Mouse (Mus musculus) kidney, embryonic 16.5 days (tissue): Measurements from ENCODE around the gene Srgap1. TPM values are rescaled to one million over a fixed set of nuclear protein-coding genes. Genes with fewer than 3 reads are reported as not detected.

Experiments used
- ATAC-seq: fragments of 200-750 bp; cut with Nextera tagmentation; 2 replicates; pipeline ENCODE4 v1.8.0; 2017; ENCODE audit warnings: moderate TSS enrichment; ENCODE audit not compliant: low FRiP score, low TSS enrichment
- H3K27ac ChIP-seq: fragments of 300-500 bp; sonication (generic); 2 replicates; pipeline ENCODE4 v1.5.1; 2014; ENCODE audit warnings: low read length
- H3K27me3 ChIP-seq: fragments of 300-500 bp; sonication (generic); 2 replicates; pipeline ENCODE4 v1.6.1; 2014; ENCODE audit warnings: low read length, control low read depth, mixed read lengths; ENCODE audit not compliant: insufficient read depth
- H3K36me3 ChIP-seq: fragments of 300-500 bp; sonication (generic); 2 replicates; pipeline ENCODE4 v1.6.1; 2014; ENCODE audit warnings: low read length, control low read depth, mixed read lengths; ENCODE audit not compliant: insufficient read depth
- H3K4me1 ChIP-seq: fragments of 300-500 bp; sonication (generic); 2 replicates; pipeline ENCODE4 v1.6.1; 2014; ENCODE audit warnings: low read length, control low read depth, mixed read lengths; ENCODE audit not compliant: insufficient read depth
- H3K4me2 ChIP-seq: fragments of 300-500 bp; sonication (generic); replicated peaks from 2 replicates; pipeline ENCODE4 v1.6.1; 2014; ENCODE audit warnings: low read depth, low read length
- H3K4me3 ChIP-seq: fragments of 300-500 bp; sonication (generic); 2 replicates; pipeline ENCODE4 v1.5.1; 2014; ENCODE audit warnings: mild to moderate bottlenecking, low read length
- H3K9ac ChIP-seq: fragments of 300-500 bp; sonication (generic); replicated peaks from 2 replicates; pipeline ENCODE4 v1.6.1; 2014; ENCODE audit warnings: low read length
- H3K9me3 ChIP-seq: fragments of 300-500 bp; sonication (generic); 2 replicates; pipeline ENCODE4 v1.6.1; 2016; ENCODE audit warnings: low read length, control low read depth
- WGBS: fragments of 180-500 bp; shearing (Covaris S2); extraction: QIAGEN DNeasy Blood & Tissue Kit; methylation state at CpG from one replicate; pipeline ENCODE4 v1.1.7; 2014; 5-methylcytosine and 5-hydroxymethylcytosine counted together
- polyA plus RNA-seq: library from polyadenylated mRNA; unstranded; fragments of >200 nt; fragmentation: Nextera tagmentation; extraction: Ambion mirVana; gene quantifications from 2 replicates; pipeline ENCODE4 v1.2.1, GENCODE M21; 2015

Gene Srgap1
- polyA plus RNA-seq, 1 experiment from 2014 or later = 12.4 TPM

GRCm38 (mm10) chr10:122006151-122006550 is 41.0 kb downstream of the Srgap1 start:
- 67% methylated on average over 6 of the region's 6 CpGs for WGBS

GRCm38 (mm10) chr10:122005560-122005959 is 41.6 kb downstream of the Srgap1 start:
- WGBS = 29% methylated on average over 6 of the region's 6 CpGs
- Histone ChIP-seq H3K9me3 (no peaks in the 10 kb centered on the region), H3K4me3 (no peak overlapping the region), H3K9ac (no peak overlapping the region), H3K27ac (no peak overlapping the region), H3K36me3 (no peaks in the 10 kb centered on the region), H3K4me1 (peaks cover 31% of the 10 kb centered on the region), H3K4me2 (no peak overlapping the region), H3K27me3 (no peaks in the 10 kb centered on the region)
- no peak for ATAC-seq

More at GRCm38 (mm10) chr10:122006151-122006550, 41.0 kb downstream of the Srgap1 start:
- Histone ChIP-seq H3K36me3 (no peaks in the 10 kb centered on the region), H3K9me3 (no peaks in the 10 kb centered on the region), H3K4me2 (no peak overlapping the region), H3K4me3 (no peak overlapping the region), H3K4me1 (peaks cover 29% of the 10 kb centered on the region), H3K27me3 (no peaks in the 10 kb centered on the region), H3K9ac (no peak overlapping the region), H3K27ac (peak overlapping the region; percentile 27)
- no peak for ATAC-seq

- 49% methylated on average over 6 of the region's 6 CpGs for WGBS
- H3K4me1 ChIP-seq = peaks cover 23% of the 10 kb centered on the region
- ATAC-seq = peak; percentile 12; the same call in 1 of the 2 replicates
- no peak overlapping the region for H3K27ac ChIP-seq
- H3K4me3 ChIP-seq = no peak overlapping the region
- H3K27me3 ChIP-seq = no peaks in the 10 kb centered on the region
- H3K9ac ChIP-seq = no peak overlapping the region
- no peak overlapping the region for H3K4me2 ChIP-seq
- H3K9me3 ChIP-seq = no peaks in the 10 kb centered on the region
- no peaks in the 10 kb centered on the region for H3K36me3 ChIP-seq
Measured at GRCm38 (mm10) chr10:122002930-122003329, 44.2 kb downstream of the Srgap1 start.

- H3K4me2 ChIP-seq = no peak overlapping the region
- ATAC-seq = no peak
- no peaks in the 10 kb centered on the region for H3K9me3 ChIP-seq
- no peak overlapping the region for H3K9ac ChIP-seq
- H3K4me3 ChIP-seq = no peak overlapping the region
- no peaks in the 10 kb centered on the region for H3K27me3 ChIP-seq
- H3K27ac ChIP-seq = no peak overlapping the region
- peaks cover 12% of the 10 kb centered on the region for H3K4me1 ChIP-seq
- WGBS = 68% methylated on average over 7 of the region's 7 CpGs
- no peaks in the 10 kb centered on the region for H3K36me3 ChIP-seq
Measured at GRCm38 (mm10) chr10:121998806-121999205, 48.3 kb downstream of the Srgap1 start.

- Histone ChIP-seq H3K9me3 (no peaks in the 10 kb centered on the region), H3K36me3 (no peaks in the 10 kb centered on the region), H3K27ac (no peak overlapping the region), H3K27me3 (no peaks in the 10 kb centered on the region), H3K4me1 (peaks cover 14% of the 10 kb centered on the region), H3K4me2 (no peak overlapping the region), H3K4me3 (no peak overlapping the region), H3K9ac (no peak overlapping the region)
- WGBS = 69% methylated on average over 4 of the region's 4 CpGs
- ATAC-seq = no peak
Measured at GRCm38 (mm10) chr10:121996500-121996899, 50.6 kb downstream of the Srgap1 start.

- Histone ChIP-seq H3K36me3 (no peaks in the 10 kb centered on the region), H3K4me1 (peaks cover 10% of the 10 kb centered on the region; the same call in 1 of the 2 replicates), H3K9me3 (no peaks in the 10 kb centered on the region), H3K4me3 (no peak overlapping the region), H3K27me3 (no peaks in the 10 kb centered on the region), H3K27ac (no peak overlapping the region), H3K9ac (no peak overlapping the region), H3K4me2 (no peak overlapping the region)
- 47% methylated on average over 4 of the region's 4 CpGs for WGBS
- no peak for ATAC-seq
Measured at GRCm38 (mm10) chr10:121995448-121995847, 51.7 kb downstream of the Srgap1 start.

- Histone ChIP-seq H3K4me3 (no peak overlapping the region), H3K27ac (no peak overlapping the region), H3K4me1 (0 out of 2 replicates have a peak, but pooled peaks cover 7% of the 10 kb centered on the region), H3K27me3 (no peaks in the 10 kb centered on the region), H3K9ac (no peak overlapping the region), H3K9me3 (no peaks in the 10 kb centered on the region), H3K4me2 (no peak overlapping the region), H3K36me3 (no peaks in the 10 kb centered on the region)
- 59% methylated on average over 5 of the region's 5 CpGs for WGBS
- no peak for ATAC-seq
Measured at GRCm38 (mm10) chr10:121994660-121995059, 52.5 kb downstream of the Srgap1 start.

- H3K9ac ChIP-seq = no peak overlapping the region
- no peak overlapping the region for H3K4me2 ChIP-seq
- ATAC-seq = no peak
- no peaks in the 10 kb centered on the region for H3K36me3 ChIP-seq
- no peak overlapping the region for H3K4me3 ChIP-seq
- no peaks in the 10 kb centered on the region for H3K9me3 ChIP-seq
- 57% methylated on average over 8 of the region's 8 CpGs for WGBS
- H3K4me1 ChIP-seq = 0 out of 2 replicates have a peak, but pooled peaks cover 2% of the 10 kb centered on the region
- no peaks in the 10 kb centered on the region for H3K27me3 ChIP-seq
- no peak overlapping the region for H3K27ac ChIP-seq
Measured at GRCm38 (mm10) chr10:121992609-121993008, 54.5 kb downstream of the Srgap1 start.

GRCm38 (mm10) chr10:121986997-121987396 is 60.1 kb downstream of the Srgap1 start:
- H3K4me3 ChIP-seq = no peak overlapping the region
- no peak overlapping the region for H3K27ac ChIP-seq
- no peaks in the 10 kb centered on the region for H3K9me3 ChIP-seq
- WGBS = 81% methylated on average over 4 of the region's 4 CpGs
- H3K4me1 ChIP-seq = peaks cover 16% of the 10 kb centered on the region
- ATAC-seq = no peak
- H3K27me3 ChIP-seq = no peaks in the 10 kb centered on the region
- no peak overlapping the region for H3K9ac ChIP-seq
- no peaks in the 10 kb centered on the region for H3K36me3 ChIP-seq
- no peak overlapping the region for H3K4me2 ChIP-seq

- no peak overlapping the region for H3K4me3 ChIP-seq
- no peak for ATAC-seq
- WGBS = 86% methylated on average over 10 of the region's 10 CpGs
Measured at GRCm38 (mm10) chr10:121984887-121985286, 62.2 kb downstream of the Srgap1 start.

More at GRCm38 (mm10) chr10:121984887-121985286, 62.2 kb downstream of the Srgap1 start:
- H3K4me1 ChIP-seq = peaks cover 16% of the 10 kb centered on the region
- no peaks in the 10 kb centered on the region for H3K36me3 ChIP-seq
- no peaks in the 10 kb centered on the region for H3K27me3 ChIP-seq
- no peak overlapping the region for H3K4me2 ChIP-seq
- H3K9me3 ChIP-seq = no peaks in the 10 kb centered on the region
- no peak overlapping the region for H3K9ac ChIP-seq
- no peak overlapping the region for H3K27ac ChIP-seq
